Mouse (Mus musculus): ENCODE results near the gene Vmn1r25.
"Not testable (repeated sequence)": the region's sequence is repeated elsewhere in the genome, so short reads cannot be mapped to it uniquely, and the experiment has no call there.

Gene Vmn1r25

DNA sequence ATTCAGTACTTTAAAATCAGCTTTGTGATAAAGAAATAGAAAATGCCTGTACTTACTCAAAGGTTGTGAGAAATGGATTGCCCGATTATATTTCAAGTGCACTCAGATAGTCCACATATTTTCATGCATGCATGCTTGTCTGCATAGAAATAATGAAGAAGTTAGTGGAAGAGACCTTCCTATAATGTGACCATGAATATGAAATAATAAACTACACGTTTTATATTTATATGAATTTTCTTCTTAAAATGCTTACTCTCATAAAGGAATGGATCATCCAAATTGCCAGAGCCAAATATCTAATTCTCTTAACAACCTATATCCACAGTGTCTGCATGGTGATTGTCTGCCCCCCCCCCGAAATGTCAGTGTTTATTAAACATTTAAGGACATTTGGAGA is at the start of gene Vmn1r25:
Vmn1r25 (minus strand) TSS at position 101 of the 400 bp plus-strand sequence.
- in situ Hi-C loops (cut with MseI, MboI): no loop called here

DNA sequence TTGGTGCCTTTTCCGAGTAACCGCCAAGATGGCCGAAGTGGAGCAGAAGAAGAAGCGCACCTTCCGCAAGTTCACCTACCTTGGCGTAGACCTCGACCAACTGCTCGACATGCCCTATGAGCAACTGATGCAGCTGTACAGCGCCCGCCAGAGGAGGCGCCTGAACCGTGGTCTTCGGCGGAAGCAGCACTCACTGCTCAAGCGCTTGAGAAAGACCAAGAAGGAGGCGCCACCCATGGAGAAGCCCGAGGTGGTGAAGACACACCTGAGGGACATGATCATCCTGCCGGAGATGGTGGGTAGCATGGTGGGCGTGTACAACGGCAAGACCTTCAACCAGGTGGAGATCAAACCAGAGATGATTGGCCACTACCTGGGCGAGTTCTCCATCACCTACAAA is 36.9 kb upstream of the Vmn1r25 start:
- in situ Hi-C loops (cut with MseI, MboI): not testable (repeated sequence)

DNA sequence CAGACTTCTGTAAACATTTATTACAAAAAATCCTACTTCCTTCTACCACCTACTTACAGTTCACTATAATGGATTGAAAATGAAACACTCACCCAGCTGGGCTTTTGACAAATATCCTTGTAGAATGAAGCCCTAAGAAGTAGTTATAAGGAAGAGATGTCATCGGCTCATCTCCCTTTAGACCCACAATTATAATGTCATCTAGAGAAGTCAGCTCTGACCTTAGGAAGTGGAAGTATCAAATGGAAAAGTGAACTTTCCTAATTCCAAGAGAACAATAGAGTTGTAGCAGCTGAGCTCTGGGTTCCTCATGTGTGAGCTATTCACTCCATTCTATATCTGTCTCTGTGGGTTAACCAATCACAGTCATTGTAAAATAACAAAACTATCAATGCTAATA is 34.4 kb upstream of the Vmn1r25 start, which contains the start of gene Vmn1r26:
Vmn1r26 (minus strand) TSS at position 101 of the 400 bp plus-strand sequence.
- in situ Hi-C loops (cut with MseI, MboI): no loop called here

DNA sequence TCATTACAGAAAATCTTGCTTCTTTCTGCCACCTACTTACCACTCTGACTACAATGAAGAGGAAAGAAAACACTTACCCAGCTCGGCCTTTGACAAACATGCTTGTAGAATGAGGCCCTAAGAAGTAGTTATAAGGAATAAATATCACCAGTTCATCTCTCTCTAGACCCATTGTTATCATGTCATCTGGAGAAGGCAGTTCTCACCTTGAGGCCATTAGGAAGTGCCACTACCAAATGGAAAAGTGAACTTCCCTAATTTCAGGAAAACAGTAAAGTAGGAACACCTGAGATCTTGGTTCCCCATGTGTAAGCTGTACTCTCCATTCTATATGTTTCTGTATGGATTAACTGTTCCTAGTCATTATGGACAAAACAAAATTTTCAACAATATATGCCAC is 19.2 kb downstream of the Vmn1r25 start, which contains the start of gene Vmn1r24:
Vmn1r24 (minus strand) TSS at position 101 of the 400 bp plus-strand sequence.
- in situ Hi-C loops (cut with MseI, MboI): not testable (repeated sequence)

Measured in mouse trophoblast stem cell (cell line).